Mouse (Mus musculus) stomach, postnatal 0 days (tissue): ENCODE results near the gene Brd3. TPM values are rescaled to one million over a fixed set of nuclear protein-coding genes. Genes with fewer than 3 reads are reported as not detected.

ENCODE experiments used
- ATAC-seq: fragments of 200-750 bp; cut with Nextera tagmentation; 2 replicates; pipeline ENCODE4 v1.8.0; 2017; ENCODE audit not compliant: low FRiP score, low TSS enrichment
- DNase-seq: peaks from one replicate; pipeline ENCODE4 v3.0.0-alpha.2; 2016; ENCODE audit warnings: low spot score
- H3K27ac ChIP-seq: fragments of 300-500 bp; sonication (generic); replicated peaks from 2 replicates; pipeline ENCODE4 v1.5.1; 2014; ENCODE audit warnings: mild to moderate bottlenecking, control low read depth
- H3K27me3 ChIP-seq: fragments of 300-500 bp; sonication (generic); 2 replicates; pipeline ENCODE4 v1.6.1; 2014; ENCODE audit warnings: low read length; ENCODE audit not compliant: control insufficient read depth, insufficient read depth
- H3K36me3 ChIP-seq: fragments of 300-500 bp; sonication (generic); 2 replicates; pipeline ENCODE4 v1.6.1; 2014; ENCODE audit warnings: low read length, mixed read lengths; ENCODE audit not compliant: control insufficient read depth, insufficient read depth
- H3K4me1 ChIP-seq: fragments of 300-500 bp; sonication (generic); replicated peaks from 2 replicates; pipeline ENCODE4 v1.6.1; 2014; ENCODE audit warnings: antibody characterized with exemption; ENCODE audit not compliant: control insufficient read depth, insufficient read depth
- H3K4me2 ChIP-seq: fragments of 300-500 bp; sonication (generic); replicated peaks from 2 replicates; pipeline ENCODE4 v1.6.1; 2014; ENCODE audit warnings: low read depth, mild to moderate bottlenecking, control low read depth, moderate library complexity
- H3K4me3 ChIP-seq: fragments of 300-500 bp; sonication (generic); 2 replicates; pipeline ENCODE4 v1.5.1; 2014; ENCODE audit warnings: low read depth, low read length, control low read depth
- H3K9ac ChIP-seq: fragments of 300-500 bp; sonication (generic); 2 replicates; pipeline ENCODE4 v1.6.1; 2014; ENCODE audit warnings: mild to moderate bottlenecking, low read length, control low read depth, mixed read lengths
- H3K9me3 ChIP-seq: fragments of 300-500 bp; sonication (generic); 2 replicates; pipeline ENCODE4 v1.6.1; 2016; ENCODE audit warnings: low read length; ENCODE audit not compliant: control insufficient read depth
- CTCF ChIP-seq: IDR thresholded peaks from 2 replicates; pipeline ENCODE4 v1.5.1; 2016; ENCODE audit warnings: antibody characterized with exemption, low read depth, mild to moderate bottlenecking, moderate library complexity
- EP300 ChIP-seq: optimal IDR thresholded peaks from 2 replicates; pipeline ENCODE3; 2016; ENCODE audit warnings: antibody characterized with exemption
- WGBS: fragments of 180-500 bp; shearing (Covaris S2); extraction: QIAGEN DNeasy Blood & Tissue Kit; methylation state at CpG from one replicate; pipeline ENCODE4 v1.1.7; 2014; 5-methylcytosine and 5-hydroxymethylcytosine counted together
- polyA plus RNA-seq: library from polyadenylated mRNA; unstranded; fragments of >200 nt; fragmentation: Nextera tagmentation; extraction: Ambion mirVana; gene quantifications from 2 replicates; pipeline ENCODE4 v1.2.1, GENCODE M21; 2015

Gene Brd3
- polyA plus RNA-seq, 1 experiment from 2014 or later, result 41.0 TPM

- H3K9me3 ChIP-seq, result no peaks in the 10 kb centered on the region
- peaks cover 43% of the 10 kb centered on the region for H3K36me3 ChIP-seq
- DNase-seq, result no peak
- ATAC-seq, result no peak
- 94% methylated on average over 3 of the region's 3 CpGs for WGBS
- no peaks in the 10 kb centered on the region for H3K27me3 ChIP-seq
- no peak overlapping the region; the same call in 1 of the 2 replicates for H3K9ac ChIP-seq
- H3K4me1 ChIP-seq, result no peaks in the 10 kb centered on the region
- no peak overlapping the region for H3K4me3 ChIP-seq
- H3K27ac ChIP-seq, result no peak overlapping the region
- H3K4me2 ChIP-seq, result no peak overlapping the region
- TF ChIP-seq EP300 (no peak), CTCF (no peak)
These were observed 61.6 kb downstream of the Brd3 start for GRCm38 (mm10) chr2:27445910-27446309.

DNA sequence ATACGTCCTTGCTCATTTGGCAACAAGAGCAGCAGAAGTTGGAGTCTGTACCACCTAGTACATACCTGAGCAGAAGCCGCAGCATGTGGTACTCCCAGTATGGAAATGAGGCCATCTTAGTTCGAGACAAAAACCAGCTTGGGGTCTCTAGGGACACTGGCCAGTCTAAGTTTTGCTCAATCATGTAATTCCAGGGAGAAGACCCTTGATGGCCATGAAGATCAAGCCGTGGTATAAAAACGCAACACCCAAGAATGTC lies 64.1 kb downstream of the Brd3 start:
- H3K36me3 ChIP-seq, result peaks cover 21% of the 10 kb centered on the region
- WGBS, result 70% methylated on average over 5 of the region's 5 CpGs
- no peak overlapping the region for H3K9ac ChIP-seq
- no peak overlapping the region for H3K4me2 ChIP-seq
- DNase-seq (no peak), ATAC-seq (no peak)
- H3K27me3 ChIP-seq, result no peaks in the 10 kb centered on the region
- H3K27ac ChIP-seq, result no peak overlapping the region
- no peak for TF ChIP-seq EP300
- no peak for TF ChIP-seq CTCF
- H3K4me1 ChIP-seq, result no peaks in the 10 kb centered on the region
- no peak overlapping the region for H3K4me3 ChIP-seq
- H3K9me3 ChIP-seq, result no peaks in the 10 kb centered on the region

DNA sequence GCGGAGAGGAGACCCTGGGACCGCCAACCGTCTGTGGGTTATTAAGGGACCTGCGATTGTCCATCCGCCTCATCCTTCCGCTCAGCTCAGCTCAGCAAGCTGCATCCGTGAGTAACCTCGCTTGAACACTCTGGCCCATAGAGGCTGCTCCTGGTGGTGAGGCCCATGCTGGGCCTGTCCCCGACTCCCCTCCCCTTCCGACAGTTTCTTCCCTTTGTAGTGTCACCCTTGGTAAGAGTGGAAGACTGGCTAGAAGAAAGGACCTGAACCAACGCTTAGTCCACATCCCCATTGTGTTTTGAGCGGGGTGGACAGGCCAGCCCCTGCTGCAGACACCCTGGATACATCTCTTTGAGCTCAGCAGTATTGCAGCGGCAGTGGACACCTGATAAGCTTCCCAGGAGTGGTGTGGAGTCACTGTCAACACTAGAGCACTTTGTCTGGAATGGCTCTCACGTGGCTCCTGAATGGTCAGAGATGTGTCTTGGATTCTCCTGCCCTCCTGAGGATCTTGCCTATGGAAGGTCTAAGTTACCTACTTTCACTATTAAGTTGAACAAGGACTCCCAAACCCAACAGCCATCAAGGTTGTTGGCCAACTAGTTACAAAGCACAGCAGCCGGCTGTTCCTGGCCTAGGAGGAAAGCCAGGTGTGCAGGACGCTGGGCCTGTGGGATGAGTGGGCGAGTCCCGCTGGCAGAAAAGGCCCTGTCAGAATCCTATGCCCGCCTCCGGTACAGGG lies 64.6 kb downstream of the Brd3 start:
- H3K27me3 ChIP-seq, result no peaks in the 10 kb centered on the region
- H3K4me2 ChIP-seq, result peak overlapping the region; percentile 79
- H3K4me1 ChIP-seq, result no peaks in the 10 kb centered on the region
- H3K4me3 ChIP-seq, result peak overlapping the region; percentile 50
- H3K9ac ChIP-seq, result peak overlapping the region; percentile 70
- H3K9me3 ChIP-seq, result no peaks in the 10 kb centered on the region
- no peak for DNase-seq
- peaks cover 16% of the 10 kb centered on the region for H3K36me3 ChIP-seq
- WGBS, result 28% methylated on average over 20 of the region's 20 CpGs
- ATAC-seq, result peak; percentile 48
- H3K27ac ChIP-seq, result peak overlapping the region; percentile 73
- TF ChIP-seq EP300 (no peak), CTCF (no peak)

DNA sequence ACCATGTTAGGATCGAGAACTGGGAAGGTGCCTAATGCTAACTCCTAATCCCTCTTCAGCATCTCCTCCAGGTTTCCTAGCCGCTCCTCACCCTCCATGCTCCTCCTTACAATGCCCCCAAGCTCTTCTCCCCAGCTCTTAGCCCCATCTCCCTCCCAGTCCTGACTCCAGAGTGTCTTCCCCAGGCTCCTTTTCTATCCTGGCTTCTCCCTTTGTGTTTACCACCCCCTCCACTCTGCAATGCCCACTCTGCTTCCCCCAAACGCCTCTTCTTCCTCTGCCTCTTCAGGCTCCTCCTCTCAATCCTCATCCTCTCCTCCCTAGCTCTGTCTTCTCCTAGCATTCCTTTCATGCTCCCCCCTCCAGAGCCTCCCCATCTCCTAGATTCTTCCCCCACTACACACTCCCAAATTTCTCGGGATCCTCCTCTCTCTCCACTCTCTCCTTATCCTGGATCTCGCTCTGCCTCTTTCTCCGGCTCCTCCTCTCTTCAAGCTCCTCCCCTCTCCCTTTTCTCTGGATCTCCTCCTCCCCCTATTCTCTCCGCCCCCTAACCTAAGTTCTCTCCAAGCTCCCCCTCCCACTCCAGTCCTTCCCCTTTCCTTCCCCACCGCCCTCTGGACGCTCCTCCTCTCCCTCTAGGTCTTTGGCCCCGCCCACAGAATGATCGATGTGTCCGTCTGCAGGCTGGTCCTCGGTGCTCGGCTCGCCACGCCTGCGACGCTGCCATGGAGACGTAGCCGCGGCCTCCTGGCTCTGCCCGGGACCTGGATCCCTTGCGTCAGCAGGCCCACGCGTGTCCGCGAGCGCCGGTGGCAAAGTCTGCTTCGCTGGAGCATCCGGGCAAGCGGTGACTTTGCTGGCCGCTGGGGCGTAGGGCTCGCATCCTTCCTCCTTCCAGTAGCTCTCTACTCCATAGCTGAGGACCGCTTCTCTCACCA lies 65.4 kb downstream of the Brd3 start, which contains the start of gene Brd3os:
Gene Brd3os, plus strand, starts transcription at position 558 of the 941 bp plus-strand sequence.
- H3K36me3 ChIP-seq, result peaks cover 11% of the 10 kb centered on the region
- H3K27me3 ChIP-seq, result no peaks in the 10 kb centered on the region
- H3K9ac ChIP-seq, result peak within 1 kb of the TSS; percentile 70
- WGBS, result 1% methylated on average over 36 of the region's 36 CpGs
- H3K27ac ChIP-seq, result peak within 1 kb of the TSS; percentile 73
- peak; percentile 97 for DNase-seq
- peak within 1 kb of the TSS; percentile 50 for H3K4me3 ChIP-seq
- TF ChIP-seq CTCF (no peak), EP300 (no peak)
- peak; percentile 91 for ATAC-seq
- no peaks in the 10 kb centered on the region for H3K4me1 ChIP-seq
- H3K4me2 ChIP-seq, result peak within 1 kb of the TSS; percentile 79
- H3K9me3 ChIP-seq, result no peaks in the 10 kb centered on the region

DNA sequence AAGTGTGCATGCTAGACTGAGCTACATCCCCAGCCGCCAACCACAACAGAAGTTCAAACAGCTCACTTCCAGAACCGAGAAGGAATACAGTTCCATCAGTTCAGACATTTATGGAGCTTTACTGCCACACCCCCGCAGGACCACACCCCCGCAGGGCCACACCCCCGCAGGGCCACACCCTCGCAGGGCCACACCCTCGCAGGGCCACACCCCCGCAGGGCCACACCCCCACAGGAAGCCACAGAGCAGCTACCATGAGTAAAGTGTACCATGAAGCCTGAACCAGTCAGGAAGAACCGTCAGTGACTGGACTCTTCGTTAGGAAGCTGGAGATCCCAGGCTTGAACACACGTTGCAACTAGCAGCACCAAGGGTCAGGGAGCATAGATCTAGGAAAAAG lies 69.2 kb downstream of the Brd3 start:
- 15% methylated on average over 11 of the region's 11 CpGs for WGBS
- no peak overlapping the region for H3K27ac ChIP-seq
- no peak overlapping the region for H3K4me3 ChIP-seq
- H3K27me3 ChIP-seq, result no peaks in the 10 kb centered on the region
- no peaks in the 10 kb centered on the region for H3K4me1 ChIP-seq
- H3K9me3 ChIP-seq, result no peaks in the 10 kb centered on the region
- H3K9ac ChIP-seq, result no peak overlapping the region
- no peak for TF ChIP-seq EP300
- DNase-seq (peak; percentile 69), ATAC-seq (peak; percentile 51)
- no peak overlapping the region for H3K4me2 ChIP-seq
- H3K36me3 ChIP-seq, result no peaks in the 10 kb centered on the region

GRCm38 (mm10) chr2:27437876-27438275 lies 69.6 kb downstream of the Brd3 start:
- WGBS, result 64% methylated on average over 1 of the region's 1 CpGs
- Histone ChIP-seq H3K4me1 (no peaks in the 10 kb centered on the region), H3K9me3 (no peaks in the 10 kb centered on the region), H3K27me3 (no peaks in the 10 kb centered on the region), H3K4me2 (no peak overlapping the region), H3K36me3 (no peaks in the 10 kb centered on the region), H3K4me3 (no peak overlapping the region), H3K27ac (no peak overlapping the region), H3K9ac (no peak overlapping the region)
- DNase-seq (no peak), ATAC-seq (no peak)
- TF ChIP-seq CTCF (no peak), EP300 (no peak)
